Mouse (Mus musculus) midbrain, embryonic 12.5 days (tissue): Measurements from ENCODE around the gene Naip1. TPM values are rescaled to one million over a fixed set of nuclear protein-coding genes. Genes with fewer than 3 reads are reported as not detected.

Experiments used
- polyA plus RNA-seq: library from polyadenylated mRNA; unstranded; fragments of >200 nt; fragmentation: Nextera tagmentation; extraction: Ambion mirVana; gene quantifications from 2 replicates; pipeline ENCODE4 v1.2.1, GENCODE M21; 2016

Gene Naip1
- polyA plus RNA-seq, 1 experiment from 2014 or later = not detected

Other genes with a start within 250 kb of the Naip1 start
- 0.06 and 0.08 TPM in 2 replicates for gene Naip5, start 206.5 kb downstream of the Naip1 start, polyA plus RNA-seq
- gene Naip6, start 135.2 kb downstream of the Naip1 start, polyA plus RNA-seq = 0.07 and 0.10 TPM in 2 replicates
- gene Gtf2h2, start 39.7 kb upstream of the Naip1 start, polyA plus RNA-seq = 81.9 and 88.8 TPM in 2 replicates
- gene Ocln, start 99.8 kb upstream of the Naip1 start, polyA plus RNA-seq = 2.9 and 3.3 TPM in 2 replicates
- gene Marveld2, start 164.1 kb upstream of the Naip1 start, polyA plus RNA-seq = 1.9 and 2.0 TPM in 2 replicates
- 292 and 301 TPM in 2 replicates for gene Ak6, start 198.1 kb upstream of the Naip1 start, polyA plus RNA-seq
- gene Rad17, start 198.2 kb upstream of the Naip1 start, polyA plus RNA-seq = 22.5 and 23.7 TPM in 2 replicates
- gene Taf9, start 198.7 kb upstream of the Naip1 start, polyA plus RNA-seq = 17.8 and 22.1 TPM in 2 replicates
- 2.5 and 3.1 TPM in 2 replicates for gene Ccdc125, start 216.8 kb upstream of the Naip1 start, polyA plus RNA-seq